Mouse (Mus musculus) spleen, adult 18-20 months (tissue): ENCODE results near the gene Rnf5.
A peak's percentile ranks its signal among the peaks of the same experiment; 100 is the strongest.

Source experiments
- DNase-seq, 2 experiments: peaks; one replicate each; pipeline ENCODE4 v3.0.0; 2022; ENCODE audit warnings: mixed read lengths in 2 of 2

Rnf5 gene

GRCm38 (mm10) chr17:34631647-34632046 is 28.2 kb upstream of the Rnf5 start:
- no peak for DNase-seq

GRCm38 (mm10) chr17:34630761-34631301 is 27.3 kb upstream of the Rnf5 start:
- no peak for DNase-seq

- DNase-seq: no peak
Observed at GRCm38 (mm10) chr17:34629796-34630603, 26.5 kb upstream of the Rnf5 start.

GRCm38 (mm10) chr17:34629221-34629751 is 25.8 kb upstream of the Rnf5 start, which contains the start of gene Prrt1:
Prrt1 (plus strand) TSS chr17:34629533.
- no peak for DNase-seq

GRCm38 (mm10) chr17:34628644-34628967 is 25.1 kb upstream of the Rnf5 start:
- no peak for DNase-seq

- DNase-seq: peak in 1 of 2 experiments; percentile 45
Observed at GRCm38 (mm10) chr17:34627943-34628643, 24.6 kb upstream of the Rnf5 start, which contains the start of gene Ppt2. Ppt2 (minus strand) TSS chr17:34628510.

- peak in 1 of 2 experiments; percentile 59 for DNase-seq
Observed at GRCm38 (mm10) chr17:34627093-34627942, 23.8 kb upstream of the Rnf5 start.

- DNase-seq: peak in 1 of 2 experiments; percentile 37
Observed at GRCm38 (mm10) chr17:34626773-34627092, 23.2 kb upstream of the Rnf5 start.

- no peak for DNase-seq
Observed at GRCm38 (mm10) chr17:34626062-34626772, 22.7 kb upstream of the Rnf5 start.

GRCm38 (mm10) chr17:34624981-34625380 is 21.5 kb upstream of the Rnf5 start:
- DNase-seq: no peak

GRCm38 (mm10) chr17:34623161-34623560 is 19.7 kb upstream of the Rnf5 start:
- DNase-seq: no peak

- no peak for DNase-seq
Observed at GRCm38 (mm10) chr17:34621006-34621405, 17.5 kb upstream of the Rnf5 start.

- peak; percentile 63 to 80 for DNase-seq
Observed at GRCm38 (mm10) chr17:34618999-34619398, 15.5 kb upstream of the Rnf5 start.

- DNase-seq: no peak
Observed at GRCm38 (mm10) chr17:34615871-34616270, 12.4 kb upstream of the Rnf5 start, which contains the start of gene Egfl8. Egfl8 (minus strand) TSS chr17:34615971.

GRCm38 (mm10) chr17:34613830-34614229 is 10.3 kb upstream of the Rnf5 start:
- no peak for DNase-seq

GRCm38 (mm10) chr17:34613054-34613645 is 9.7 kb upstream of the Rnf5 start:
- no peak for DNase-seq

- DNase-seq: no peak
Observed at GRCm38 (mm10) chr17:34611050-34611449, 7.6 kb upstream of the Rnf5 start.

- no peak for DNase-seq
Observed at GRCm38 (mm10) chr17:34607997-34608396, 4.5 kb upstream of the Rnf5 start.

- DNase-seq: no peak
Observed at GRCm38 (mm10) chr17:34606186-34607039, 2.9 kb upstream of the Rnf5 start.

- DNase-seq: peak; percentile 92 to 96
Observed at GRCm38 (mm10) chr17:34605609-34606008, 2.1 kb upstream of the Rnf5 start.
